Mouse (Mus musculus) MEL (cell line): ENCODE data around the gene Atp8a2.

Source experiments
- CHD2 ChIP-seq: IDR thresholded peaks from 2 replicates; pipeline ENCODE4 v1.6.1; 2011; ENCODE audit warnings: low read length, improper control_type of control experiment
- CTCF ChIP-seq, 3 experiments: IDR thresholded peaks in 2 of 3; conservative IDR thresholded peaks in 1 of 3; 2 replicates each; pipeline ENCODE4 v1.5.1; 2011 to 2012; ENCODE audit warnings: low read length in 3 of 3, low read depth in 2 of 3, mild to moderate bottlenecking in 2 of 3, improper control_type of control experiment in 1 of 3, inconsistent platforms in 1 of 3, mixed read lengths in 1 of 3, moderate library complexity in 1 of 3; ENCODE audit not compliant: control insufficient read depth in 1 of 3, insufficient read depth in 1 of 3, poor library complexity in 1 of 3, severe bottlenecking in 1 of 3
- EP300 ChIP-seq, 2 experiments: IDR thresholded peaks; 2 replicates each; pipeline ENCODE4 v1.6.1; 2011; ENCODE audit warnings: improper control_type of control experiment in 2 of 2, low read length in 2 of 2, low read depth in 1 of 2, mild to moderate bottlenecking in 1 of 2
- ETS1 ChIP-seq: IDR thresholded peaks from 2 replicates; pipeline ENCODE4 v1.6.1; 2012; ENCODE audit warnings: low read depth, mild to moderate bottlenecking, inconsistent platforms, low read length, improper control_type of control experiment, moderate library complexity
- MAFK ChIP-seq: IDR thresholded peaks from 2 replicates; pipeline ENCODE4 v1.6.1; 2011; ENCODE audit warnings: low read depth, mild to moderate bottlenecking, low read length, improper control_type of control experiment, borderline replicate concordance
- MYB ChIP-seq: IDR thresholded peaks from 2 replicates; pipeline ENCODE4 v1.6.1; 2011; ENCODE audit warnings: mild to moderate bottlenecking, low read depth, low read length, improper control_type of control experiment
- NRF1 ChIP-seq: IDR thresholded peaks from 2 replicates; pipeline ENCODE4 v1.6.1; 2014; ENCODE audit warnings: low read depth, mild to moderate bottlenecking, inconsistent platforms, low read length, improper control_type of control experiment, moderate library complexity; ENCODE audit not compliant: poor library complexity, insufficient read depth, severe bottlenecking
- RCOR1 ChIP-seq: IDR thresholded peaks from 2 replicates; pipeline ENCODE4 v1.6.1; 2012; ENCODE audit warnings: low read depth, mild to moderate bottlenecking, inconsistent platforms, low read length, improper control_type of control experiment
- TCF12 ChIP-seq: IDR thresholded peaks from 2 replicates; pipeline ENCODE4 v1.6.1; 2014; ENCODE audit warnings: low read depth, mild to moderate bottlenecking, inconsistent platforms, low read length, improper control_type of control experiment, moderate library complexity
- ZC3H11A ChIP-seq: IDR thresholded peaks from 2 replicates; pipeline ENCODE4 v1.6.1; 2012; ENCODE audit warnings: low read depth, mild to moderate bottlenecking, inconsistent platforms, low read length, improper control_type of control experiment

GRCm38 (mm10) chr14:59759196-59759839, 437.7 kb downstream of the Atp8a2 start:
- TF ChIP-seq EP300 (IDR thresholded peaks at IDR 0.05; ENCODE audit: low read depth in 1 of 2, low read length in 2 of 2) (no peak), MYB (no peak), RCOR1 (no peak), CTCF (IDR thresholded peaks at IDR 0.05 in 2 of 3, conservative IDR thresholded peaks at IDR 0.05 in 1 of 3; ENCODE audit: control insufficient read depth in 1 of 3, insufficient read depth in 1 of 3, low read depth in 2 of 3, low read length in 3 of 3, poor library complexity in 1 of 3, severe bottlenecking in 1 of 3) (no peak), NRF1 (no peak), MAFK (no peak), ETS1 (no peak), ZC3H11A (no peak), TCF12 (no peak), CHD2 (no peak)
